Mouse (Mus musculus) embryonic facial prominence, embryonic 10.5 days (tissue): ENCODE results near the gene Pik3r6. TPM values are rescaled to one million over a fixed set of nuclear protein-coding genes. Genes with fewer than 3 reads are reported as not detected.

Source experiments
- DNase-seq: peaks from one replicate; pipeline ENCODE4 v3.0.0-alpha.2; 2017; ENCODE audit warnings: low spot score
- H3K27ac ChIP-seq: fragments of 300-500 bp; sonication (generic); replicated peaks from 2 replicates; pipeline ENCODE4 v1.5.1; 2016; ENCODE audit warnings: mild to moderate bottlenecking
- H3K27me3 ChIP-seq: fragments of 300-500 bp; sonication (generic); replicated peaks from 2 replicates; pipeline ENCODE4 v1.6.1; 2016; ENCODE audit warnings: low read depth, mild to moderate bottlenecking; ENCODE audit not compliant: poor library complexity, severe bottlenecking
- H3K36me3 ChIP-seq: fragments of 300-500 bp; sonication (generic); replicated peaks from 2 replicates; pipeline ENCODE4 v1.6.1; 2016; ENCODE audit warnings: mild to moderate bottlenecking, moderate library complexity
- H3K4me1 ChIP-seq: fragments of 300-500 bp; sonication (generic); 2 replicates; pipeline ENCODE4 v1.6.1; 2016
- H3K4me3 ChIP-seq: fragments of 300-500 bp; sonication (generic); 2 replicates; pipeline ENCODE4 v1.5.1; 2016; ENCODE audit warnings: mild to moderate bottlenecking, moderate library complexity
- H3K9me3 ChIP-seq: fragments of 300-500 bp; sonication (generic); 2 replicates; pipeline ENCODE4 v1.6.1; 2016; ENCODE audit warnings: mild to moderate bottlenecking
- WGBS: fragments of 180-500 bp; shearing (Covaris S2); methylation state at CpG from one replicate; pipeline ENCODE4 v1.1.7; 2016; 5-methylcytosine and 5-hydroxymethylcytosine counted together
- polyA plus RNA-seq: library from polyadenylated mRNA; unstranded; fragments of >200 nt; fragmentation: Nextera tagmentation; extraction: Ambion mirVana; gene quantifications from 2 replicates; pipeline ENCODE4 v1.2.1, GENCODE M21; 2016

The Pik3r6 gene
- polyA plus RNA-seq, 1 experiment from 2014 or later, result 1.8 TPM

- peaks cover 19% of the 10 kb centered on the region for H3K4me1 ChIP-seq
- H3K9me3 ChIP-seq, result no peaks in the 10 kb centered on the region
- WGBS, result 88% methylated on average over 11 of the region's 11 CpGs
- H3K4me3 ChIP-seq, result no peak overlapping the region
- no peak overlapping the region for H3K27ac ChIP-seq
- no peaks in the 10 kb centered on the region for H3K27me3 ChIP-seq
- DNase-seq, result no peak
- H3K36me3 ChIP-seq, result no peaks in the 10 kb centered on the region
Measured at GRCm38 (mm10) chr11:68492592-68492991, 10.2 kb upstream of the Pik3r6 start.

GRCm38 (mm10) chr11:68493760-68494159 is 9.1 kb upstream of the Pik3r6 start:
- no peaks in the 10 kb centered on the region for H3K36me3 ChIP-seq
- no peak overlapping the region for H3K27ac ChIP-seq
- DNase-seq, result no peak
- H3K4me1 ChIP-seq, result peaks cover 19% of the 10 kb centered on the region
- whole genome bisulfite sequencing, result 84% methylated on average over 5 of the region's 5 CpGs
- H3K4me3 ChIP-seq, result no peak overlapping the region
- no peaks in the 10 kb centered on the region for H3K27me3 ChIP-seq
- no peaks in the 10 kb centered on the region for H3K9me3 ChIP-seq

GRCm38 (mm10) chr11:68497081-68497480 is 5.7 kb upstream of the Pik3r6 start:
- H3K27ac ChIP-seq, result no peak overlapping the region
- H3K4me3 ChIP-seq, result no peak overlapping the region
- WGBS, result 70% methylated on average over 6 of the region's 6 CpGs
- no peaks in the 10 kb centered on the region for H3K36me3 ChIP-seq
- no peaks in the 10 kb centered on the region for H3K9me3 ChIP-seq
- no peaks in the 10 kb centered on the region for H3K27me3 ChIP-seq
- no peak for DNase-seq
- H3K4me1 ChIP-seq, result peaks cover 8% of the 10 kb centered on the region; the same call in 1 of the 2 replicates

- Histone ChIP-seq H3K36me3 (no peaks in the 10 kb centered on the region), H3K9me3 (no peaks in the 10 kb centered on the region), H3K4me3 (no peak overlapping the region), H3K4me1 (peaks cover 8% of the 10 kb centered on the region; the same call in 1 of the 2 replicates), H3K27me3 (no peaks in the 10 kb centered on the region), H3K27ac (no peak overlapping the region)
- DNase-seq, result no peak
- WGBS, result 91% methylated on average over 11 of the region's 11 CpGs
Measured at GRCm38 (mm10) chr11:68498517-68498916, 4.3 kb upstream of the Pik3r6 start.

- H3K27ac ChIP-seq, result no peak overlapping the region
- H3K27me3 ChIP-seq, result no peaks in the 10 kb centered on the region
- H3K9me3 ChIP-seq, result no peaks in the 10 kb centered on the region
- 69% methylated on average over 8 of the region's 8 CpGs for WGBS
- DNase-seq, result no peak
- peaks cover 8% of the 10 kb centered on the region; the same call in 1 of the 2 replicates for H3K4me1 ChIP-seq
- no peaks in the 10 kb centered on the region for H3K36me3 ChIP-seq
- no peak overlapping the region for H3K4me3 ChIP-seq
Measured at GRCm38 (mm10) chr11:68498999-68499699, 3.7 kb upstream of the Pik3r6 start.

GRCm38 (mm10) chr11:68500949-68501350 is 1.9 kb upstream of the Pik3r6 start:
- 67% methylated on average over 14 of the region's 14 CpGs for WGBS
- Histone ChIP-seq H3K9me3 (no peaks in the 10 kb centered on the region), H3K4me1 (peaks cover 8% of the 10 kb centered on the region; the same call in 1 of the 2 replicates), H3K4me3 (no peak overlapping the region), H3K27me3 (no peaks in the 10 kb centered on the region), H3K36me3 (no peaks in the 10 kb centered on the region), H3K27ac (no peak overlapping the region)
- no peak for DNase-seq

GRCm38 (mm10) chr11:68502408-68502807 is 411 bp upstream of the Pik3r6 start:
- H3K27ac ChIP-seq, result no peak overlapping the region
- 70% methylated on average over 2 of the region's 2 CpGs for WGBS

GRCm38 (mm10) chr11:68504913-68505312 is 2.1 kb downstream of the Pik3r6 start:
- H3K36me3 ChIP-seq, result no peaks in the 10 kb centered on the region
- 84% methylated on average over 11 of the region's 11 CpGs for WGBS
- H3K9me3 ChIP-seq, result no peaks in the 10 kb centered on the region
- H3K27me3 ChIP-seq, result no peaks in the 10 kb centered on the region
- no peak for DNase-seq
- H3K4me1 ChIP-seq, result peaks cover 5% of the 10 kb centered on the region; the same call in 1 of the 2 replicates
- no peak overlapping the region for H3K27ac ChIP-seq
- H3K4me3 ChIP-seq, result no peak overlapping the region

More at GRCm38 (mm10) chr11:68502408-68502807, 411 bp upstream of the Pik3r6 start:
- no peaks in the 10 kb centered on the region for H3K27me3 ChIP-seq
- no peak overlapping the region for H3K4me3 ChIP-seq
- no peaks in the 10 kb centered on the region for H3K36me3 ChIP-seq
- DNase-seq, result no peak
- H3K4me1 ChIP-seq, result peaks cover 8% of the 10 kb centered on the region; the same call in 1 of the 2 replicates
- H3K9me3 ChIP-seq, result no peaks in the 10 kb centered on the region

GRCm38 (mm10) chr11:68507246-68507645 is 4.4 kb downstream of the Pik3r6 start:
- Histone ChIP-seq H3K9me3 (no peaks in the 10 kb centered on the region), H3K4me3 (no peak overlapping the region), H3K36me3 (no peaks in the 10 kb centered on the region), H3K27me3 (no peaks in the 10 kb centered on the region), H3K4me1 (no peaks in the 10 kb centered on the region), H3K27ac (no peak overlapping the region)
- no peak for DNase-seq
- WGBS, result 89% methylated on average over 7 of the region's 7 CpGs

GRCm38 (mm10) chr11:68508619-68509018 is 5.8 kb downstream of the Pik3r6 start:
- H3K9me3 ChIP-seq, result no peaks in the 10 kb centered on the region
- H3K4me1 ChIP-seq, result no peaks in the 10 kb centered on the region
- no peaks in the 10 kb centered on the region for H3K36me3 ChIP-seq
- H3K4me3 ChIP-seq, result no peak overlapping the region
- H3K27ac ChIP-seq, result no peak overlapping the region
- 76% methylated on average over 5 of the region's 5 CpGs for WGBS
- H3K27me3 ChIP-seq, result no peaks in the 10 kb centered on the region
- no peak for DNase-seq

GRCm38 (mm10) chr11:68509194-68509593 is 6.4 kb downstream of the Pik3r6 start:
- 74% methylated on average over 2 of the region's 2 CpGs for WGBS

GRCm38 (mm10) chr11:68513969-68514368 is 11.2 kb downstream of the Pik3r6 start:
- Histone ChIP-seq H3K36me3 (no peaks in the 10 kb centered on the region), H3K4me1 (peaks cover 5% of the 10 kb centered on the region; the same call in 1 of the 2 replicates), H3K4me3 (no peak overlapping the region), H3K27me3 (no peaks in the 10 kb centered on the region), H3K27ac (no peak overlapping the region), H3K9me3 (peaks cover under 1% of the 10 kb centered on the region; the same call in 1 of the 2 replicates)
- 46% methylated on average over 3 of the region's 3 CpGs for WGBS
- no peak for DNase-seq

More at GRCm38 (mm10) chr11:68509194-68509593, 6.4 kb downstream of the Pik3r6 start:
- no peak for DNase-seq
- no peaks in the 10 kb centered on the region for H3K36me3 ChIP-seq
- H3K9me3 ChIP-seq, result no peaks in the 10 kb centered on the region
- H3K4me1 ChIP-seq, result peaks cover 4% of the 10 kb centered on the region; the same call in 1 of the 2 replicates
- no peak overlapping the region for H3K4me3 ChIP-seq
- H3K27ac ChIP-seq, result no peak overlapping the region
- no peaks in the 10 kb centered on the region for H3K27me3 ChIP-seq

- no peak for DNase-seq
- Histone ChIP-seq H3K4me1 (peaks cover 4% of the 10 kb centered on the region; the same call in 1 of the 2 replicates), H3K4me3 (no peak overlapping the region), H3K27me3 (no peaks in the 10 kb centered on the region), H3K27ac (no peak overlapping the region), H3K9me3 (peaks cover 7% of the 10 kb centered on the region; the same call in 1 of the 2 replicates), H3K36me3 (no peaks in the 10 kb centered on the region)
- WGBS, result 89% methylated on average over 4 of the region's 4 CpGs
Measured at GRCm38 (mm10) chr11:68519362-68519761, 16.5 kb downstream of the Pik3r6 start.
